Mouse (Mus musculus) heart, postnatal 0 days (tissue): ENCODE results near the gene Ccnb1.

Source experiments
- CTCF ChIP-seq: IDR thresholded peaks from 2 replicates; pipeline ENCODE4 v1.5.1; 2016; ENCODE audit warnings: antibody characterized with exemption, control low read depth, low read depth
- EP300 ChIP-seq: IDR thresholded peaks from 2 replicates; pipeline ENCODE4 v1.6.1; 2016; ENCODE audit warnings: antibody characterized with exemption, low read depth

DNA sequence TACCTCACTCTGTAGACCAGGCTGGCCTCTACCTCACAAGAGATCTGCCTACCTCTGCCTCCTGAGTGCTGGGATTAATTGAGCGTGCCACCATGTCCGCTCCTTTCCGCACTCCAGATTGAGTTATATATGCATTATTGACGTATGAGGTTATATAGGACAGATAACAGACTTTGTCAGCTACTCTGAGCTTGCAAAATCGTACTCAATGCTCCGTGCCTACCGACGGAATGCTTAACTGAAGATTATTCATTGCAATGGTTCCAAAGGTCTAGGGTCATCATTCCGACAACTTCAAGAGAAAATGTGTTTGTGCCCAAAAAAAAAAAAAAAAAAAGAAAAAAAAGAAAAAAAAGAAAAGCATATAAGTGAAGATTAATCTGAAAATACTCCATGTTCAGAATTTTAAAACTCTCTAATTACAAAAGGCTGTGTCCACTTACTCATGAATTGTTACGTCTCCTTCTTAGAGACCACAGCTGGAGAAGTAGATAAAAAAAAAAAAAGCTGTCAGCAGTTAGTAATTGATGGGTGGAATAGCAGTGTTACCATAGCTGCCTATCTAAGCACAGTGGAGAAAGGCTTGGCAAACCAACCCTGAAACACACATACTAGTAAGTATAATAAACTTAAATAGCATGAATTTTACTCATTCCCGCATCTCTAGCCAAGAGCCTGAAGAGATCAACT, 42.9 kb downstream of the Ccnb1 start:
- TF ChIP-seq CTCF (no peak), EP300 (no peak)
